Mouse (Mus musculus) lung, postnatal 36 days (tissue): Measurements from ENCODE around the gene Bcat2.
A peak's percentile ranks its signal among the peaks of the same experiment; 100 is the strongest.

Experiments used
- DNase-seq: peaks from one replicate; pipeline ENCODE4 v3.0.0; 2022; ENCODE audit warnings: mixed read lengths

Gene Bcat2

DNA sequence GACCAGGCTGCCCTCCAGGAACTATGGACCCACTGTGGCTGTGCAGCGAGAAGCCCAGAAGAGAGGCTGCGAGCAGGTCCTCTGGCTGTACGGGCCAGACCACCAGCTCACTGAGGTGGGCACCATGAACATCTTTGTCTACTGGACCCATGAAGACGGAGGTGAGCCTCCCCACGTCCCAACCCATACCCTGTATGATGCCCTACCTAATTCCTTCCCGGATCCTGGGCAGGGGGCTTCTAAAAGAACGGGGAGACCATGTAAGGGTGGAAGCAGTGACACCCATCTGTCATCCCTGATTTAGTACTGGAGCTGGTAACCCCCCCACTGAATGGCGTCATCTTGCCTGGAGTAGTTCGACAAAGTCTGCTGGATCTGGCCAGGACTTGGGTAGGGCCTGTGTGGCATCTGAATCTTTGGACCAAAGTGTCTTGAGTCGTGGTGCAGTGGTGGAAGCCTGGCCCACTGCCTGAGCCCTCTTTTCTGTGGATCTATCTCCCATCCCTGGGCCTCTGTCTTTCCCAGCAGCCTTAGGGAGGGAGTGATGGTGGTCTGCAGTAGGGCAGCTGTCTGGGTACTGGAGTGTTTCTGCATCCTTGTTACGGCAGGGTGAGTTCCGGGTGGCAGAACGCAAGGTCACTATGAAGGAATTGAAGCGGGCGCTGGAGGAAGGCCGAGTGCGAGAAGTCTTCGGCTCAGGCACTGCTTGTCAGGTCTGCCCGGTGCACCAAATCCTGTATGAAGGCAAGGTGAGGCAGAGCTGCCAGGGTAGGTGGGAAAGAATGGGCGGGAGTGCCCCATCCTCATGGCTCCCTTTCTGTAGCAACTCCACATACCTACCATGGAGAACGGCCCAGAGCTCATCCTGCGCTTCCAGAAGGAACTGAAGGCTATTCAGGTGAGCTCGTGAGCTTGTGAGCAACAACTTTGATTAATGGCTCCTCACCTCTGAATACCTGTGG is 18.0 kb downstream of the Bcat2 start:
- no peak for DNase-seq

DNA sequence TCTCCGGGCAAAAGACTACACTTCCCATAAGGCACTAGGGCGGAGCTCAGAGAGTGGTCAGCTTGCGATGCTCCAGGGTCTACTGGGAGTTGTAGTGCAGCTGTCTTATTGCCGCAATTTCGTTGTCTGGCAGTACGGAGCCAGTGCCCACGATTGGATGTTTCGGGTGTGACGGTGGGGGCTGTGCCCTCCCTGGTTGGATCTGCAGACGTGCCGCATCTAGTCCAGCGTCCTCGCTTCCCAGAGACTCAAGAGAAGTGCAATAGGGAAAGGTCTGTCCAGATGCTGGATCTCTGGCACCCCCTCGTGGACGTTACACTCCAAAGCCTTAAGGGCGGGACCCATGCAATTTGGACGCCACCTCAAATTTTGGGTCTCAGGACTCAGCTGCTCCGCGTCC is 19.2 kb downstream of the Bcat2 start:
- peak; percentile 98 for DNase-seq

DNA sequence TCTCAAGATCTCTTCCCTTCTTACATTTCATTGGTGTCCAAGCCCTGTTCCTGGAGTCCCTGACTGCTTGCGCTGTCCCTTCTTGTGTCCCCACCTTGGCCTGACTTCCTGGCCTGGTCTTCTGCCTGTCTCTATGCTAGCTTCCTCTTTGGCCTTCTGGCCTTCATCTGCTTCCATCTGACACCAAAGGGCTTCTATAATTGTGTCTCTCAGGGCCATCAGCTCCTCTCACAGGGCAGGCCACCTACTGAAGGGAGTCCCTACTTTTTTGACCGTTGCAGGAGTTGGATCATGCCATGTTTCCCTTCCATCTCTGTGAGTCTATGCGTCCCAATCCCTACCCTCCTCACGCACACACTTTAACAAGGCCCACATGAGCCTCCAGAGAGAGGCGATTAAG is 19.9 kb downstream of the Bcat2 start:
- no peak for DNase-seq

DNA sequence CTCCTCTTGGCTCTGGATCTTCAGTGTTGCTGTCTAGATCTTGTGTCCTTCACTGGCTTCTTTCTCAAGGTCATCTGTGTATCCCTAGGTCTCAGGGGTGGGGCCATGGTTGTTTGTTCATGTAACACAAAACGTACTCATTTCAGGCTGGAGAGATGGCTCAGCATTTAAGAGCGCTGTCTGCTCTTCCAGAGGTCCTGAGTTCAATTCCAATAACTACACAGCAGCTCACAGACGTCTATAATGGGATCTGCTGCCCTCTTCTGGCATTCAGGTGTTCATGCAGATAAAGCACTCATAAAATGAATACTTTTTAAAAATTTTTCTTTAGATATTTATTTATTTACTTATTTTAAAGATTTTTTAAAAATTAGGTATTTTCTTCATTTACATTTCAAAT is 20.9 kb downstream of the Bcat2 start:
- peak; percentile 43 for DNase-seq

DNA sequence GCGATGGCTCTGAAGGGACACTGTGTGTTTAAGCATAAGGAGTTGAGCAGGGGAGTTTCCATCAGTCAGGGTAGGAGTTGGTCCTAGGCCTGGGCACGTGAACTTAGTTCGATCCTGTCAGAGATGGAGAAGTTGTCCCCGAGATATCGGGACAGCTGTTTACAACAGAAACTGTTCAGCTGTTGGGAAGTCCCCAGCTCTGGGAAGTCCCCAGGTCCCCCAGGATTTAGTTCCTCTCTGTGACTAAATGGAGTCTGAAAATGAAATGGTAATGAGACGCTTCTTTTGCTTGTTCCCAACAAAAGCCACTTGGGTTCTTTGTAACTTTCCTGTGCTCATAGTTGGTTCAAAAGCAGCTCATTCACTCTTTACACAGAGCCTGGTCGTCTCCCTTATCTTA is 21.9 kb downstream of the Bcat2 start:
- DNase-seq, result no peak

DNA sequence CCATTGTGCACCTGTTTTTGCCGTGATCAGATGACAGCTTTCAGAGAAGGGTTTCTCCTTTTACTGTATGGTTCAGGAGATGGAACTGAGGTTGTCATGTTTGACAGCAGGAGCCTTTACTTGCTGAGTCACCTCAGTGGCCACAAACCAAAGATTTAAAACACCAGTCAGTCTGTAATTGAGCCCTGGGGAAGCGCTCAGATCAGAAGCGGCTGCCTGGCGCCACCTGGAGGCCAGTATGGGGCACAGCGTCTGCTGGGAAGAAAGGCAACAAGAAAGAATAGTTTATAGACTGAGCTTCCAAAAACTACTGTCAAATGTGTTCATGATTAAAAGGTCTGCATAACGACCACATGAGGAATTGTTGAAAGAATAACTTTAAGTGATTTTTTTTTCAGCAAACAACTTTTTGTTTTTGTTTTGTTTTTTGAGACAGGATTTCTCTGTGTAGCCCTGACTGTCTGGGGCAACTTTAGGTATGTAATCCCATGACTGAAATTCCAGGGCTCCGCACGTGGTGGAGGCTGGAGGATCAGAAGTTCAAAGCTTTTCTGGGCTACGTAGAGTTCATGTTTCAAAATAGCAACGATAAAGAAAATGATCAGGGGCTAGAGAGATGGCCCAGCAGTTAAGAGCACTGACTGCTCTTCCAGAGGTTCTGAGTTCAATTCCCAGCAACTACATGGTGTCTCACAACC is 23.3 kb downstream of the Bcat2 start:
- peak; percentile 84 for DNase-seq

DNA sequence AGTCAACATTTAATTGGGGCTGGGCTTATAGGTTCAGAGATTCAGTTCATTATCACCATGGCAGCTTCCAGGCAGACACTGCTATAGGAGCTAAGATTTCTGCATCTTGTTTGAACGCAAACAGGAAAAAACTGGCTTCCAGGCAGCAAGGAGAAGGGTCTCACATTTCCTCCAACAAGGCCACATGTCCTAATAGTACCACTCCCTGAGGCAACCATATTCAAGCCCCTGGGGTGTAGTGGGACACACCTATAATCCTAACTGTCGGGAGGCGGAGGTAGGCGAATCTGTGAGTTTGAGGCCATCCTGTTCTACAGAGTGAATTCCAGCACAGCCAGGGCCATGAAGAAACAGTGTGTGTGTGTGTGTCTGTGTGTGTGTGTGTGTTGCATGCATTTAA is 25.2 kb downstream of the Bcat2 start:
- no peak for DNase-seq

DNA sequence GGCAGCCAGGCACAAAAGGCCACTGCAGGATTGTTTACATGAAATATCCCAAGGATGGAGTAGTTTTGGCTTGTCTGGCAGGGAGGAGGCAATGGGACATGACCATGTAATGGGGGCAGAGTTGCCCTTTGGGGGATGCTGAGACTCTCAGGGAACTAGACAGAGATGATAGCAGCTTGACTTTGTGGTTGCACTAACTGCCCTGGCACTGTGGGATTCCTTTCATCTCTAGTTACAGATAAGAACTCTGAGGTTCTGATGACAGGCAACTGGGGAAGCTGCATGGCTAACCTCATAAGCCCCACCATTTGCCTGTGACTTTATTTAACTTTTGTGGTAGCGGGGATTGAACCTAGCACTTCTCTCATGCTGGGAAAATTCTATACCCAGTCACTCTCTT is 26.2 kb downstream of the Bcat2 start:
- no peak for DNase-seq

DNA sequence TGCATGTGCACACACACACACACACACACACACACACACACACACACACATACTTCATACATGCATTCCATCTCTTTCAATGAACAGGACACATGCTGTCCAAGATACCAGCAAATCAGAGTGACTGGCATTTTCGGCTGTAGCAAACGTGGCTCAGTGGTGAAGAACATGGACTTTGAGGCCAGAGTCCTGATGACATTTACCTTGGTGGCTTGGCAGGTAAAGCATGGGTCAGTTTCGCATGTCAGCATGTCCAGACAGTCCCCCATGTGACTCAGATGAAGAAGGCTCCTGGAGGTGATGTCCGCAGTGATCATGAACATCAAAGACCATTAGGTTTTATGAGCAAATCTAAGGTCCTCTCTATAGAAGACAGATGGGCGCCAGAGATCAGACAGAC is 27.1 kb downstream of the Bcat2 start:
- no peak for DNase-seq

DNA sequence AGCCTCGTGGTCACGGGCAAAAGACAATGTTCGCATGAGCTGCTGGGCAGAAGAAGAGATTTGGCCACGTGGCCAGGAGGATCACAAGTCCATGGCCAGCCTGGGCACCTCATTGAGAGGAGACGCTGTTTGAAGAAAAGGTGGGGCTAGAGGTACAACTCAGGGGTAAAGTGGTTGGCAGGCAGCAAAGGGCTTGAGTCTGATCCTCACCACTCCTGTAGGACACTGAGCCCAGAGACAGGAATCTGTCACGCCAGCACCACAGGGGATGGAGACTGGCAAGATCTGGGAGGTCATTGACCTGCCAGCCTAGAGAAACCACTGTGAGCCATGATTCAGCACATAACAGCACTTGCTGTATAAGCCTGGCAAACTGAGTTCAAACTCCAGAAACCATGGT is 27.6 kb downstream of the Bcat2 start:
- no peak for DNase-seq

DNA sequence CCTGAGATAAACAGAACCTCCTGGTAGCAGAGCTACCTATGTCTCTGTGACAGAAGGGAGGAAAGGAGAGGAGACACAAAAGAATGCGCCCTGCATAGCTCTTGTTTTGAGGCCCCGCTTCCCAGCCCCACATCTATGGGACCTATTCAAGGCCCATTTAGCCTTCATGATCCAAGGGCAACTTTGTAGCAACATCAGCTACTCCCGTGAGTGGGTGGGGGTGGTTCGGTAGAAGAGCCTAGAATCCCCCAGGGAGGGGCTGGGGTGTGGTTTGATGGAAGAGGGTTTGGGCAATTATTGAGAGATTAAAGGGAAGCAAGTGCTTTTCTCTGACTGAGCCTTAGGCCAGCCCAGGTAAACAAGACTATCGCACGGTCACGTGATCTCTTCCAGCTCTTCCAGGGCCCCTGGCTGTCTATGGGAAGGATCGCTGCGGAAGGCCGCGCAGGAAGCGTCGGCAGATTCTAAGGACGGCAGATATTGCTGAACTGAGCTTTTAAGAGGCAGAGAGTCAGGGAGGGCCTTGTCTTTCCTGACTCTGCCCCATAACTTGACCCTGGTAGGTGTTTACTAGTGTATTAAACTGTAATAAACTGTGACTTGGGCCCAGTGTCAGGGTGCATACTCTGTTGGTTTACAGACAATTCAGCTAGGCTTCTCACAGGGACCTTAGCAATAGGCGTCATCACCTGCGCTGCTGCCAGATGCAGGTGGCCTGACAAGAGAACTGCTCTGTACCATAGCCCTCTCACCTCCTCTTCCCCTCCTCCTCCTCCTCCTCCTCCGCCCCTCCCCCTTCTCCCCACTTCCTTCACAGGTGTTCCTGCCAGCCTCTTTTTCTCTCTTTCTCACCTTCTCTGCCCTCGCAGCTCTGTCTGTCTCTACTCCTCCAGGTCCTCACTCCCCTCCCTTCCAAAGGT is 29.3 kb downstream of the Bcat2 start:
- no peak for DNase-seq

DNA sequence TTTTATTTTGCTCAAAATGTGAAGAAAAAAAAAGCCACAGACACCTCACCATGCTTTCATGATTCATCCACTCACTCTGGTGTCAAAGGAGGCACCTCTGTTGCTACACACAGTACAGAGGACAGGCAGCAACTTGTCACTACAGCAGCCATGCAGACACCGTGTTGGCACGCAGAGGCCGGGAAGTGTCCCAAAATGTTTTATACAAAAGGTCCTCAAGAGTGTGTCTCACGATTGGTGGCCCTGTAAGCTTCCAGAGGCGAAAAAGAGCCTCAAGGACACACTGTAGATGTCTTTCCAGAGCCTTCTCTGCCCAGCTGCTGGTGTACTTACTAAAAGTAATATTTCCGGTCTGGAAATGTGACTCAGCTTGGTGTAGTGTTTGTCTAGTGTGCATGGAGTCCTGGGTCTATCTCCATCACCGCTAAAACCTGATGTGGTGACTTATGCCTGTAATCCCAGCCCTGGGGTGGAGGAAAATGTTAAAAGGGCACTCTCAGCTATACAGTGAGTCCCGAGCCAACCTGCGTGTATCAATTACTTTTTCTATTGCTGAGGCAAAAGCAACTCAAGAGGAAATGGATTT is 35.8 kb downstream of the Bcat2 start:
- DNase-seq, result no peak

DNA sequence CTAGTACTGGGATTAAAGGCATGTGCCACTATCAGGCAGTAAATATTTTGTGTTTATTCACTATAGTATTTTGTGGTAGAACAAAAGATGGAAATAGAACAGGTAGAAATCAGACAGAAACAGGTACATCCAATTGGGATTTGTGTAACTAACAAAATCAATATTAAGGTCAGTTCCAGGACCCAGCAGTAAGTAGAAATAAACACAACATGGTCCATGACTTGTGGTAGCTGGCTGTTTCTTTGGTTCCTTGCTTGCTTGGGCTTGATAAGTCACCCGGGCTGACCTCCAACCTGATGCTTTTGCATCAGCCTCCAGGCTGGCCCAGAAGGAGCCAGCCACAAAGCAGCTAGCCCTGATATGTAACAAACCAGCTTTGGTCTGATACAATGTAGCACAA is 39.6 kb downstream of the Bcat2 start:
- no peak for DNase-seq

DNA sequence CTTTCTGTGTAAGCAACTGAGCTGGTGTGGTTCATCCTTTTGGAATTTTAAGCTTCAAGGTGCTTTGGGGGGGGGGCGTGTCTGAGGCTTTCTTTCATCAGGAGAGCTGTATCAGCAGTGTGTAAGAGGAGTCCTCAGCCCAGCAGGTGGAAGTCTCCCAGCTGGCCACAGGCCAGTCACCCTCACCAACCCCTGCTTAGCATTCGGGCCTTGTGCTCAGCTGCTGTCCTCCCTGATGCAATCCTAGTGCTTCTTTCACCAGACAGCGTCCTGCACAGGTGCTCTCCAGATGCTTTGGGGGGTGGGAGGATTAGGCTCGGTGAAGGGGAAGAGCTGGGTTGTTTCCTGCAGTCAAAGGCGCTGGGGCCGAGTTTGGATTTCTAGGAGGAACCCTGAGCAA is 46.3 kb downstream of the Bcat2 start:
- no peak for DNase-seq

DNA sequence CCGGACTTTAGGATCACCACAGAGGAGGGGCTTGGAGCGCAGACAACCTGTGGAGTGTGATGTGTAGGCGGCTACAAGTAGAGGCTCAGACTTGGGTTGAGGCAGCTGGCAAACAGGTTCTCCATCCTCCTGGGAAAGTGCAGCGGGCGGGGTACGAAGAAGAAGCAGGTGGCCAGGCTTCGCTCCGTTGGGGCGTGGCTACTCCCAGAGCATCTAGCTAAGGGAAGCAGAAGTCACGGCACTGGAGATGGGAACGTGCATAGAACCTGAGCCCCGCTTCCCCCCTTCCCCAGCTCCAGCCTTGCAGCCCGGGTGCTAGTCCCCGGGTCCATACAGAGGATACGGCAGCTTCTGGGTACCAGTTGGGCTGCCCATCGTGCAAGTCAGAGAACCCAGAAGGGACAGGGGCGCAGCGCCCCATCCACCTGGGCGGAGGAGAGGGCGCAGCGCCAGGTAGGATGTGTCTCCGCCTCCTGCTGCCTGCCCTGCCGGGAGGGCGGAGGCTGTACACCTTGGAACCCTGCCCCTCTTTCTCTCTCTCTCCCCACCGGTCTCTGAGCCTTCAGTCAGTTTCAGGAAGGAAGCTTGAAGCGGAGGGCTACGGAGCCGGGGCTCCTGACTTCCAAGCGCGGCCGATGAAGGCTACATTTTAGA is 47.2 kb downstream of the Bcat2 start, which contains the start of gene Fut1:
Fut1 (plus strand) TSS at position 248 of the 654 bp plus-strand sequence.
- peak; percentile 21 for DNase-seq

DNA sequence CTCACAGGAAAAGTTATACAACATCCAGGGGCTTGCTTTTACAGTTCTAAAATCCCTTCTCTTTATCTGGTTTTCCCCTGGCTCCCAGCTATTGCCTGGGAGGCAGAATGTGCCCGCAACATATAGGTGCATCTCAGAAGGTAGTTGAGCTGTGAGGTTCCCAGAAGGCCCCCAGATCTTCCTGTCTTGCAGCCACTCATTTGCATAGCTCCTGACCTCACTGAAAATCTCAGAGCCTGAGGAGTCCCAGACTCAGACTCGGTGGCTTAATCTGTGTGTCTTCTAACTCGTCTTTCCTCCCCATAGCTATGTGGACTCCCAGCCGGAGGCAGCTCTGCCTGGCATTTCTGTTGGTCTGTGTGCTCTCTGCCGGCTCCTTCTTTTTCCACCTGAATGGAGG is 48.4 kb downstream of the Bcat2 start:
- no peak for DNase-seq

DNA sequence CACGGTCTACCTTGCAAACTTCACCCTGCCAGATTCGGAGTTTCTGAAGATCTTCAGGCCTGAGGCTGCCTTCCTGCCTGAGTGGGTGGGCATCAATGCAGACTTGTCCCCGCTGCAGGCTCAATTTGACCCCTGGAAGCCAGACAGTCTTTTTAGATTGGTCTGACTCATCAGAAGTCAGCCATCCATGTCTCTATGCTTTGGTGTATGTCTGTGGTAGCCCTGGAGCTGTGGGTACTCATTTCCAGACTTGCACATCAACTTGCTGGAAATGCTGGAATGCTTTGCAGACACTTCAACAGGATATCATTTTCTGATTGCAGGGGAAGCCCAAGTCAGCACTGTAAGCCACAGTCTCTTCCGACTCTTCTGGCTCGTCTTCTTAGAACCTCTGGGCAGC is 49.6 kb downstream of the Bcat2 start:
- no peak for DNase-seq

DNA sequence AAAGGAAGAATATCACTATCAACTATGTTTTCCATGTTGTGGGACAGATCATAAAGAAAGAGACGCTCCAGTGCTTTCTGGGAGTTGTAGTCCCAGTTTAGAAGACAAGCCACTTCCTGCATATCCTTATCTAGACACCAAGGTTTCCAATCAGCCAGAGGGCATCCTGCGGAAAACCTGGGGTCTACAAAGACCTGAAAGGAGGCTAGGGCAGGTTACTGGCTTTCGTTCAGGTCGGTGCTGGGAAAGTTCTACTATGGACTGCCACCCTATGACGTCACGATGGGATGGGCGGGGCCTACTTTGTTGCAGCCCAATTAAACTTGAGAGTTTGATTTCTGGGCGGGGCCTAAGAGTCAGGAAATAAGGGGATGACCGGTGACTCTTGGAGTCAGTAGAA is 51.5 kb downstream of the Bcat2 start, which contains the start of gene Izumo1:
Izumo1 (plus strand) TSS at position 369 of the 400 bp plus-strand sequence.
- DNase-seq, result peak; percentile 73

DNA sequence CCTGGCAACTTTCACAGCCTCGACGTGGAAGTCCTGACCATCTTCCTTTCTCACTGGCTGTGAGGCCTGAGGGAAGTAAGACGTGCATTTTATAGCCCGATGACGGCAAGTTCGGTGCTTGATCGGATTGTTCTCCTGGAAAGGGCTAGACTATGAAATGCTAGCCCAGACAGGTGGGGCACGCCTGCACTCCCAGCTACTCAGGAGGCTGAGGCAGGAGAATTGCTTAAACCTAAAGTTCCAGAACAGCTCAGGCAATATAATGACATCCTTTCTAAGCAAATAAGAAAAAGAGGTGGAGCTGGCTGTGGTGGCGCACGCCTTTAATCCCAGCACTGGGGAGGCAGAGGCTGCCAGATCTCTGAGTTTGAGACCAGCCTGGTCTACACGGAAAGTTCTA is 53.6 kb downstream of the Bcat2 start:
- DNase-seq, result no peak

DNA sequence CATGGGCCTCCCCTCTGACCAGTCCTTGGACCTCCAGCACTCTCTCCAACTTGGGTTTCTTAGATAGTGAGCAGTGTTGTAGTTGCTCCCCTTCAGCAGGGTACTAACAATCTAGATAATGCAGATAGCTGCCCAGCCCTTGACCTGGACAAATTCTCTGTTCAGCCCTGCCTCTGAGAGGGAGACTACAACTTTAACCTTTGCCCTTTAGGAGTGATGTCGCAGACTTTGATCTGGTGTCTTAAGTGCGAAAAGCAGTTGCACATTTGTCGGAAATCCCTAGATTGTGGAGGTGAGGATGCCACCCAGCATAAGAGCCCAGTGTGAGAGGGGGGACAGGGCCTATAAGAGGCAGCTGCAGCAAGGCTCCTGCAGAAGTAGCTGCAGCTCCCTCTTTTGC is 54.8 kb downstream of the Bcat2 start:
- no peak for DNase-seq

DNA sequence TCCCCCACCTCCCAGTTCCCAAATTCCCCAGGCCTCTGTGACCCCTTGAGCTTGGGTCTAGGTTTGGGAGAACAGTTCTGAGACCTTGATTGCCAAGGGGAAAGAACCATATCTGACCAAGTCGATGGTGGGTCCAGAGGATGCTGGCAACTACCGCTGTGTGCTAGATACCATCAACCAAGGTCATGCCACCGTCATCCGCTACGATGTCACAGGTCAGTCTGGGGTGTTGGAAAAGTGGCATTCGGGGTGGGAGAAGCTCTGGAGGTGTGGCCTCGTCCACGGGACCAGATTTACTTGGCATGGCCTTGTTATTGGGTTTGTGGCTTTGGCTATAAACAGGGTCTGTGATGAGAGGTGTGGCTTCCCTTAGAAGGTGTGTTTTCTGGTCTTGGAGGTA is 55.5 kb downstream of the Bcat2 start:
- no peak for DNase-seq

DNA sequence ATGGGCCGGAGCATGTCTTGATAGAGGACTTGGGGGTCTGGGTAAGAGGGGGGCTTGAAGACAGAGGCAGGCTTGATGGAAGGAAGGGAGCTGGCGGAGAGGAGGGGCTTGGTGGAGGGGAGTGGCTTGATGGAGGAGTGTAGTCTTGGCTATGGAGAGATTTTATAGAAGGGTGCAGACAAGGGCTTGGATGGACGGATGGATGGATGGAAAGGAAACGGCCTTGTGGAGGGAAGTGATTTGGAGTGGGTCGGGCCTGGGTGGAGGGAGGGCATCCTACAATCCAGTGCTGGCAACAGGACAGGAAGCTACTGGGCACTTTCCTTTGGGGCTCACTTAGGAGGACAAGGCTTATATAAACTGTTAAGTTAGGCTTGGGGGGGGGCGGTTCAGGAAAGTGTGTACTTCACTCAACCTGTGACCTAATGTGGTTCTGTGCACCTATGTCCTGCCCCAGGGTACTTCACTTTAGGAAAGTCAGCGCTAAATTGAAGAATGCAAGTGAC is 56.7 kb downstream of the Bcat2 start:
- peak; percentile 70 for DNase-seq
